Mouse (Mus musculus) small intestine, adult 2 months (tissue): ENCODE measurements around the gene Tbx1.

Experiments used
- CTCF ChIP-seq: fragments of 200-500 bp; IDR thresholded peaks from 2 replicates; pipeline ENCODE4 v1.5.1; 2012; ENCODE audit warnings: low read depth, mild to moderate bottlenecking, control low read depth, inconsistent platforms, low read length, moderate library complexity, mixed read lengths; ENCODE audit not compliant: insufficient replicate concordance, insufficient read length; ENCODE audit errors: extremely low read depth
- POLR2A ChIP-seq: fragments of 200-500 bp; IDR thresholded peaks from 2 replicates; pipeline ENCODE4 v1.6.1; 2012; ENCODE audit warnings: low read depth, mild to moderate bottlenecking, control low read depth, inconsistent platforms, low read length, moderate library complexity

- TF ChIP-seq CTCF (no peak), POLR2A (no peak)
These were observed 6.7 kb downstream of the Tbx1 start for GRCm38 (mm10) chr16:18583673-18584357.
